8 mouse cellular contexts compared by ENCODE assay signal in genomic region chr2:158159376-158160235, GRCm38 (mm10). TPM values are rescaled to one million over a fixed set of nuclear protein-coding genes. Genes with fewer than 3 reads are reported as not detected.
A peak's percentile ranks its signal among the peaks of the same experiment; 100 is the strongest.
DNase-seq lines count a peak whose midpoint lies in the region; ATAC-seq and TF ChIP-seq lines count a peak whose summit lies in the region.

No protein-coding gene starts in this region.

- no peaks in the 10 kb centered on the region for H3K9me3 ChIP-seq in liver, embryonic 13.5 days (replicated peaks)
- H3K9me3 ChIP-seq in stomach, embryonic 15.5 days = no peaks in the 10 kb centered on the region
- H3K9me3 ChIP-seq in hindbrain, embryonic 11.5 days (ENCODE audit: control insufficient read depth, low read length) = no peaks in the 10 kb centered on the region

- ATAC-seq in liver, embryonic 13.5 days (ENCODE audit: low read depth) = peak; percentile 30; the same call in 1 of the 2 replicates
- peak; percentile 56 for ATAC-seq in stomach, embryonic 15.5 days (ENCODE audit: insufficient read depth, low FRiP score, low read depth)
- ATAC-seq in hindbrain, embryonic 11.5 days (ENCODE audit: low FRiP score) = no peak

- TF ChIP-seq POLR2A in kidney, adult 2 months (IDR thresholded peaks at IDR 0.05; ENCODE audit: low read depth, low read length) = no peak

- DNase-seq in kidney, adult 2 months = peak; percentile 78
- DNase-seq in kidney, adult 18-20 months = no peak
- DNase-seq in heart, adult 9 months (ENCODE audit: low spot score in 2 of 2) = peak; percentile 67 to 77
- no peak for DNase-seq in liver, embryonic 13.5 days
- no peak for DNase-seq in hindbrain, embryonic 11.5 days (ENCODE audit: low spot score)
- DNase-seq in left cerebral cortex, adult 11 months (ENCODE audit: low spot score) = no peak
- DNase-seq in gastrocnemius, postnatal 25 days = no peak

- peak overlapping the region; percentile 22; the same call in 1 of the 2 replicates for H3K27ac ChIP-seq in kidney, adult 2 months (ENCODE audit: insufficient read depth, low read depth, low read length)
- peak overlapping the region; percentile 65 for H3K27ac ChIP-seq in liver, embryonic 13.5 days
- peak overlapping the region; percentile 61 for H3K27ac ChIP-seq in stomach, embryonic 15.5 days
- no peak overlapping the region for H3K27ac ChIP-seq in hindbrain, embryonic 11.5 days (ENCODE audit: low read depth, low read length)

- H3K4me2 ChIP-seq in liver, embryonic 13.5 days = peak overlapping the region; percentile 61
- peak overlapping the region; percentile 11; the same call in 1 of the 2 replicates for H3K4me2 ChIP-seq in stomach, embryonic 15.5 days
- H3K4me2 ChIP-seq in hindbrain, embryonic 11.5 days (replicated peaks; ENCODE audit: low read depth, low read length) = no peak overlapping the region

- no peaks in the 10 kb centered on the region for H3K27me3 ChIP-seq in kidney, adult 2 months (replicated peaks; ENCODE audit: control insufficient read depth, insufficient read depth, low read length)
- H3K27me3 ChIP-seq in liver, embryonic 13.5 days = no peaks in the 10 kb centered on the region
- H3K27me3 ChIP-seq in stomach, embryonic 15.5 days (replicated peaks) = no peaks in the 10 kb centered on the region
- H3K27me3 ChIP-seq in hindbrain, embryonic 11.5 days (ENCODE audit: control insufficient read depth, insufficient read depth, low read length) = no peaks in the 10 kb centered on the region

- 53% methylated on average over 7 of the region's 7 CpGs for WGBS in kidney, adult 2 months
- WGBS in liver, embryonic 13.5 days (ENCODE audit: insufficient replicate concordance) = 15% methylated on average over 7 of the region's 7 CpGs
- WGBS in stomach, embryonic 15.5 days = 33% methylated on average over 7 of the region's 7 CpGs
- WGBS in hindbrain, embryonic 11.5 days = 39% methylated on average over 7 of the region's 7 CpGs

- no peaks in the 10 kb centered on the region for H3K36me3 ChIP-seq in kidney, adult 2 months (ENCODE audit: control insufficient read depth, insufficient read depth, low read length)
- H3K36me3 ChIP-seq in liver, embryonic 13.5 days = no peaks in the 10 kb centered on the region
- H3K36me3 ChIP-seq in stomach, embryonic 15.5 days = no peaks in the 10 kb centered on the region
- no peaks in the 10 kb centered on the region for H3K36me3 ChIP-seq in hindbrain, embryonic 11.5 days (ENCODE audit: control insufficient read depth, insufficient read depth, low read length)

- H3K9ac ChIP-seq in liver, embryonic 13.5 days = peak overlapping the region; percentile 62; the same call in 1 of the 2 replicates
- no peak overlapping the region for H3K9ac ChIP-seq in stomach, embryonic 15.5 days
- H3K9ac ChIP-seq in hindbrain, embryonic 11.5 days (ENCODE audit: low read depth, low read length) = no peak overlapping the region

- H3K4me1 ChIP-seq in kidney, adult 2 months (ENCODE audit: control insufficient read depth, insufficient read depth, low read length) = no peaks in the 10 kb centered on the region
- peaks cover 50% of the 10 kb centered on the region for H3K4me1 ChIP-seq in liver, embryonic 13.5 days (replicated peaks)
- H3K4me1 ChIP-seq in stomach, embryonic 15.5 days = peaks cover 11% of the 10 kb centered on the region; the same call in 1 of the 2 replicates
- 0 out of 2 replicates have a peak, but pooled peaks cover 3% of the 10 kb centered on the region for H3K4me1 ChIP-seq in hindbrain, embryonic 11.5 days (replicated peaks; ENCODE audit: control insufficient read depth, insufficient read depth, low read length)

- no peak for TF ChIP-seq CTCF in kidney, adult 2 months (conservative IDR thresholded peaks at IDR 0.05; ENCODE audit: insufficient read depth, insufficient read length, low read depth, low read length)

- H3K4me3 ChIP-seq in kidney, adult 2 months (ENCODE audit: insufficient read depth, low read depth, low read length) = no peak overlapping the region
- peak overlapping the region; percentile 39 for H3K4me3 ChIP-seq in liver, embryonic 13.5 days (replicated peaks)
- no peak overlapping the region for H3K4me3 ChIP-seq in stomach, embryonic 15.5 days (replicated peaks)
- no peak overlapping the region for H3K4me3 ChIP-seq in hindbrain, embryonic 11.5 days (ENCODE audit: low read depth, low read length)

RNA-seq across cellular contexts. Expression of gene Tgm2, which starts 13.4 kb away (rescaled TPM):
- 217 and 221 TPM in 2 replicates for polyA plus RNA-seq in kidney, adult 2 months (2012; rRNA removed)
- polyA plus RNA-seq in liver, embryonic 13.5 days (2015; fragmentation: Nextera tagmentation; extraction: Ambion mirVana) = 63.8 and 68.2 TPM in 2 replicates
- polyA plus RNA-seq in stomach, embryonic 15.5 days (2015; fragmentation: Nextera tagmentation; extraction: Ambion mirVana) = 91.7 and 93.1 TPM in 2 replicates
- 4.2 and 4.3 TPM in 2 replicates for polyA plus RNA-seq in hindbrain, embryonic 11.5 days (2014; fragmentation: Nextera tagmentation; extraction: Ambion mirVana)
- total RNA-seq in gastrocnemius, postnatal 25 days (2021) = 10 to 100 TPM; 47.9 to 52.3 TPM

Comparison
In these comparisons a context has a peak if more than half of its experiments do, and no peak if none do; other contexts are left out.
1. DNase-seq: peak in kidney, adult 2 months (single experiment) and heart, adult 9 months (2 of 2); none in kidney, adult 18-20 months (single experiment), liver, embryonic 13.5 days (single experiment), hindbrain, embryonic 11.5 days (single experiment), left cerebral cortex, adult 11 months (single experiment) and gastrocnemius, postnatal 25 days (single experiment).
2. RNA of gene Tgm2, which starts 13.4 kb away (polyA plus RNA-seq): 217 to 221 TPM in kidney, adult 2 months, 91.7 to 93.1 TPM in stomach, embryonic 15.5 days and 63.8 to 68.2 TPM in liver, embryonic 13.5 days; 4.2 to 4.3 TPM in hindbrain, embryonic 11.5 days; every median in the first group is over 10 times any median in the second.